Mouse (Mus musculus) liver, embryonic 14.5 days (tissue): ENCODE results near the gene Akap13.

Source experiments
- CTCF ChIP-seq: IDR thresholded peaks from 2 replicates; pipeline ENCODE4 v1.5.1; 2016; ENCODE audit warnings: antibody characterized with exemption, low read depth, control low read depth
- EP300 ChIP-seq: IDR thresholded peaks from 2 replicates; pipeline ENCODE4 v1.6.1; 2016; ENCODE audit warnings: antibody characterized with exemption, low read depth

- TF ChIP-seq CTCF (no peak), EP300 (no peak)
These were observed 18.7 kb upstream of the Akap13 start for GRCm38 (mm10) chr7:75436413-75437174.
